ENCODE assay signal across 8 mouse cellular contexts in the genomic region with DNA sequence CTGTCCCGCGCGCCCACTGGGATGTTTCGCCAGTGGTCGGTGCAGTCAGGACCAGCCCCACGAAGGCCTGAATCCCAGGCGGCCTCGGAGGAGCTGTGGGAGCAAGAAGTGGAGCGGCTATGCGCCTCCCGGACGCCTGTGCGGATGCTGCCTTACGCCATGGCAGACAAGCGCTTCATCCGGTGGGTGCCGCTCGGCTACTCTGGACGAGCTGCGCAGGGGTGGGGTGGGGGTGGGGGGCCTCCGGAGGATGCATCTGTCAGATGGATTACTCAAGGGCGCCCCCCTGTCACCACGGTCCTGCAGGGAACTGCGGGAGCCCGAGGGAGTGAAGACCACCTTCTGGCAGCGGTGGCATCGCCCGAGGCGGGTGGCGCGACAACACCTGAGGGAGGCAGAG. TPM values are rescaled to one million over a fixed set of nuclear protein-coding genes. Genes with fewer than 3 reads are reported as not detected.
DNase-seq lines count a peak whose midpoint lies in the region; ATAC-seq lines count a peak whose summit lies in the region.

No protein-coding gene starts in this region.

- H3K27me3 ChIP-seq in megakaryocyte, embryonic 14.5 days (replicated peaks) = no peaks in the 10 kb centered on the region
- H3K27me3 ChIP-seq in intestine, embryonic 16.5 days (replicated peaks; ENCODE audit: control insufficient read depth, insufficient read depth, low read length) = no peaks in the 10 kb centered on the region

- H3K9me3 ChIP-seq in megakaryocyte, embryonic 14.5 days = no peaks in the 10 kb centered on the region
- H3K9me3 ChIP-seq in intestine, embryonic 16.5 days (ENCODE audit: control insufficient read depth, low read length) = no peaks in the 10 kb centered on the region

- peak overlapping the region; percentile 97 for H3K4me3 ChIP-seq in megakaryocyte, embryonic 14.5 days (replicated peaks)
- H3K4me3 ChIP-seq in intestine, embryonic 16.5 days (ENCODE audit: low read length) = peak overlapping the region; percentile 38

- H3K27ac ChIP-seq in intestine, embryonic 16.5 days (ENCODE audit: low read length) = peak overlapping the region; percentile 4

- H3K4me1 ChIP-seq in megakaryocyte, embryonic 14.5 days = peaks cover 80% of the 10 kb centered on the region
- peaks cover 42% of the 10 kb centered on the region for H3K4me1 ChIP-seq in intestine, embryonic 16.5 days (ENCODE audit: control insufficient read depth, insufficient read depth, low read length)

- WGBS in intestine, embryonic 16.5 days = 12% methylated on average over 31 of the region's 31 CpGs

- DNase-seq in brain, embryonic 18.5 days (ENCODE audit: low read depth, low spot score) = peak; percentile 16
- peak; percentile 59 to 62 for DNase-seq in lung, adult 18-20 months
- DNase-seq in urinary bladder, postnatal 10 days (ENCODE audit: low spot score) = no peak

- ATAC-seq in megakaryocyte, adult 5-6 weeks (ENCODE audit: poor library complexity, severe bottlenecking) = no peak
- peak; percentile 6; the same call in 1 of the 2 replicates for ATAC-seq in granulocyte monocyte progenitor cell, adult 5-6 weeks (replicated peaks; ENCODE audit: poor library complexity, severe bottlenecking)
- ATAC-seq in intestine, embryonic 16.5 days = no peak
- peak; percentile 6; the same call in 1 of the 2 replicates for ATAC-seq in neutrophil, adult 5-6 weeks (ENCODE audit: extremely low read depth, insufficient number of reproducible peaks, low FRiP score, poor library complexity, severe bottlenecking)

- peak overlapping the region; percentile 68 for H3K9ac ChIP-seq in intestine, embryonic 16.5 days (ENCODE audit: low read depth, low read length)

- H3K4me2 ChIP-seq in intestine, embryonic 16.5 days (ENCODE audit: low read depth, low read length) = peak overlapping the region; percentile 56

- H3K36me3 ChIP-seq in megakaryocyte, embryonic 14.5 days (replicated peaks; ENCODE audit: low read length) = peaks cover 57% of the 10 kb centered on the region
- no peaks in the 10 kb centered on the region; the same call in 1 of the 2 replicates for H3K36me3 ChIP-seq in intestine, embryonic 16.5 days (ENCODE audit: control insufficient read depth, insufficient read depth, low read length)

RNA-seq across cellular contexts. Expression of a gene that starts 1.1 kb away (rescaled TPM):
- polyA plus RNA-seq in megakaryocyte, embryonic 14.5 days (2012; ENCODE audit: insufficient read depth, low replicate concordance) = 78.2 and 118 TPM in 2 replicates
- total RNA-seq in megakaryocyte, adult 5-6 weeks (2015) = 74.3 and 79.6 TPM in 2 replicates
- 17.4 and 18.5 TPM in 2 replicates for total RNA-seq in megakaryocyte, adult 5-6 weeks (2017)
- 32.7 and 71.6 TPM in 2 replicates for total RNA-seq in granulocyte monocyte progenitor cell, adult 5-6 weeks (2014; fragmentation: Nextera tagmentation)
- total RNA-seq in granulocyte monocyte progenitor cell, adult 5-6 weeks (2017) = 12.6 and 20.6 TPM in 2 replicates
- polyA plus RNA-seq in intestine, embryonic 16.5 days (2015; fragmentation: Nextera tagmentation; extraction: Ambion mirVana) = 37.5 and 39.8 TPM in 2 replicates
- total RNA-seq in neutrophil, adult 5-6 weeks (2017) = 73.8 and 95.0 TPM in 2 replicates

RNA-seq across cellular contexts. Expression of a gene that starts 1.2 kb away (rescaled TPM):
- polyA plus RNA-seq in megakaryocyte, embryonic 14.5 days (2012; ENCODE audit: insufficient read depth, low replicate concordance) = 104 and 477 TPM in 2 replicates
- total RNA-seq in megakaryocyte, adult 5-6 weeks (2015) = 8.6 and 11.7 TPM in 2 replicates
- total RNA-seq in megakaryocyte, adult 5-6 weeks (2017) = 4.3 and 7.4 TPM in 2 replicates
- total RNA-seq in granulocyte monocyte progenitor cell, adult 5-6 weeks (2014; fragmentation: Nextera tagmentation) = 1.5 and 3.6 TPM in 2 replicates
- total RNA-seq in granulocyte monocyte progenitor cell, adult 5-6 weeks (2017) = 0.95 and 1.8 TPM in 2 replicates
- 14.5 and 17.4 TPM in 2 replicates for polyA plus RNA-seq in intestine, embryonic 16.5 days (2015; fragmentation: Nextera tagmentation; extraction: Ambion mirVana)
- 21.6 and 23.1 TPM in 2 replicates for total RNA-seq in neutrophil, adult 5-6 weeks (2017)

RNA-seq across cellular contexts. Expression of a gene that starts 14.4 kb away (rescaled TPM):
- 17.2 and 27.7 TPM in 2 replicates for polyA plus RNA-seq in megakaryocyte, embryonic 14.5 days (2012; ENCODE audit: insufficient read depth, low replicate concordance)
- total RNA-seq in megakaryocyte, adult 5-6 weeks (2015) = 0.60 TPM in 1 of 2 replicates, not detected in the other
- 0.53 TPM in 1 of 2 replicates, not detected in the other for total RNA-seq in megakaryocyte, adult 5-6 weeks (2017)
- total RNA-seq in granulocyte monocyte progenitor cell, adult 5-6 weeks (2014; fragmentation: Nextera tagmentation) = not detected in 2 replicates
- total RNA-seq in granulocyte monocyte progenitor cell, adult 5-6 weeks (2017) = not detected in 2 replicates
- 0.81 and 1.6 TPM in 2 replicates for polyA plus RNA-seq in intestine, embryonic 16.5 days (2015; fragmentation: Nextera tagmentation; extraction: Ambion mirVana)
- 0.58 and 0.86 TPM in 2 replicates for total RNA-seq in neutrophil, adult 5-6 weeks (2017)

RNA-seq across cellular contexts. Expression of a gene that starts 26.4 kb away (rescaled TPM):
- polyA plus RNA-seq in megakaryocyte, embryonic 14.5 days (2012; ENCODE audit: insufficient read depth, low replicate concordance) = not detected in 2 replicates
- total RNA-seq in megakaryocyte, adult 5-6 weeks (2015) = 1.1 and 2.2 TPM in 2 replicates
- 1.1 TPM in 1 of 2 replicates, not detected in the other for total RNA-seq in megakaryocyte, adult 5-6 weeks (2017)
- 0.53 and 0.99 TPM in 2 replicates for total RNA-seq in granulocyte monocyte progenitor cell, adult 5-6 weeks (2014; fragmentation: Nextera tagmentation)
- total RNA-seq in granulocyte monocyte progenitor cell, adult 5-6 weeks (2017) = 0.30 TPM in 1 of 2 replicates, not detected in the other
- 0.20 and 0.29 TPM in 2 replicates for polyA plus RNA-seq in intestine, embryonic 16.5 days (2015; fragmentation: Nextera tagmentation; extraction: Ambion mirVana)
- total RNA-seq in neutrophil, adult 5-6 weeks (2017) = 3.9 and 8.8 TPM in 2 replicates

RNA-seq across cellular contexts. Expression of a gene that starts 26.4 kb away (rescaled TPM):
- 89.2 and 120 TPM in 2 replicates for polyA plus RNA-seq in megakaryocyte, embryonic 14.5 days (2012; ENCODE audit: insufficient read depth, low replicate concordance)
- 225 and 241 TPM in 2 replicates for total RNA-seq in megakaryocyte, adult 5-6 weeks (2015)
- total RNA-seq in megakaryocyte, adult 5-6 weeks (2017) = 163 and 176 TPM in 2 replicates
- 225 and 281 TPM in 2 replicates for total RNA-seq in granulocyte monocyte progenitor cell, adult 5-6 weeks (2014; fragmentation: Nextera tagmentation)
- 152 and 176 TPM in 2 replicates for total RNA-seq in granulocyte monocyte progenitor cell, adult 5-6 weeks (2017)
- 170 and 173 TPM in 2 replicates for polyA plus RNA-seq in intestine, embryonic 16.5 days (2015; fragmentation: Nextera tagmentation; extraction: Ambion mirVana)
- total RNA-seq in neutrophil, adult 5-6 weeks (2017) = 80.2 and 108 TPM in 2 replicates

Comparison
In these comparisons a context has a peak if more than half of its experiments do, and no peak if none do; other contexts are left out.
1. ATAC-seq: peak in granulocyte monocyte progenitor cell, adult 5-6 weeks (single experiment) and neutrophil, adult 5-6 weeks (single experiment); none in megakaryocyte, adult 5-6 weeks (single experiment) and intestine, embryonic 16.5 days (single experiment).